Mouse (Mus musculus) hindlimb bud, embryonic 11.5 days (tissue): ENCODE data around the gene Lonp1.
"Not testable (repeated sequence)": the region's sequence is repeated elsewhere in the genome, so short reads cannot be mapped to it uniquely, and the experiment has no call there.

Experiments
- DNase-seq: peaks from one replicate; pipeline ENCODE4 v3.0.0-alpha.2; 2012; ENCODE audit warnings: low read depth, low spot score; ENCODE audit errors: extremely low spot score

The Lonp1 gene

GRCm38 (mm10) chr17:56626260-56626659 lies 427 bp downstream of the Lonp1 start:
- DNase-seq: no peak

- DNase-seq: no peak
Observed at GRCm38 (mm10) chr17:56625495-56625894, 1.2 kb downstream of the Lonp1 start.

- no peak for DNase-seq
Observed at GRCm38 (mm10) chr17:56617628-56618027, 9.1 kb downstream of the Lonp1 start.

GRCm38 (mm10) chr17:56616725-56617124 lies 10.0 kb downstream of the Lonp1 start:
- no peak for DNase-seq

- DNase-seq: no peak
Observed at GRCm38 (mm10) chr17:56615792-56616191, 10.9 kb downstream of the Lonp1 start.

- DNase-seq: no peak
Observed at GRCm38 (mm10) chr17:56615136-56615784, 11.4 kb downstream of the Lonp1 start.

GRCm38 (mm10) chr17:56614391-56615135 lies 12.1 kb downstream of the Lonp1 start:
- no peak for DNase-seq

- not testable (repeated sequence) for DNase-seq
Observed at GRCm38 (mm10) chr17:56613893-56614292, 12.8 kb downstream of the Lonp1 start.

GRCm38 (mm10) chr17:56613236-56613844 lies 13.3 kb downstream of the Lonp1 start, which contains the start of gene Rpl36:
Gene Rpl36, plus strand, starts transcription at chr17:56613416.
- DNase-seq: peak; percentile 57

- DNase-seq: not testable (repeated sequence)
Observed at GRCm38 (mm10) chr17:56612565-56612939, 14.1 kb downstream of the Lonp1 start.

- DNase-seq: no peak
Observed at GRCm38 (mm10) chr17:56611861-56612564, 14.7 kb downstream of the Lonp1 start.

- DNase-seq: no peak
Observed at GRCm38 (mm10) chr17:56611323-56611722, 15.4 kb downstream of the Lonp1 start.

GRCm38 (mm10) chr17:56609452-56610171 lies 17.1 kb downstream of the Lonp1 start, which contains the start of gene 2410015M20Rik:
Gene 2410015M20Rik, minus strand, starts transcription at chr17:56609771.
- peak; percentile 94 for DNase-seq

GRCm38 (mm10) chr17:56608699-56609098 lies 18.0 kb downstream of the Lonp1 start:
- DNase-seq: no peak

GRCm38 (mm10) chr17:56607521-56608062 lies 19.1 kb downstream of the Lonp1 start:
- DNase-seq: no peak

- DNase-seq: no peak
Observed at GRCm38 (mm10) chr17:56605431-56605830, 21.3 kb downstream of the Lonp1 start.

- DNase-seq: no peak
Observed at GRCm38 (mm10) chr17:56604422-56604821, 22.3 kb downstream of the Lonp1 start.

GRCm38 (mm10) chr17:56604070-56604380 lies 22.7 kb downstream of the Lonp1 start:
- no peak for DNase-seq

- no peak for DNase-seq
Observed at GRCm38 (mm10) chr17:56603186-56604069, 23.3 kb downstream of the Lonp1 start.
